Mouse (Mus musculus): Measurements from ENCODE around the gene Snrpd2. TPM values are rescaled to one million over a fixed set of nuclear protein-coding genes. Genes with fewer than 3 reads are reported as not detected.

Snrpd2 gene
- 10 to 100 TPM; 76.0 to 80.5 TPM for total RNA-seq (2021)
- long read RNA-seq, experiment 1, transcript Snrpd2-201 (3 exons, 1,420 nt), result major isoform, 53 of 58 reads
- long read RNA-seq, experiment 1, partial matches to known transcripts, result 4 of 58 reads
- long read RNA-seq, experiment 1, other reads (novel, unspliced or antisense), result 0 of 58 reads
- long read RNA-seq, experiment 2, transcript Snrpd2-201 (3 exons, 1,420 nt), result major isoform, 76 of 81 reads
- long read RNA-seq, experiment 2, partial matches to known transcripts, result 2 of 81 reads
- long read RNA-seq, experiment 2, other reads (novel, unspliced or antisense), result 2 of 81 reads

DNA sequence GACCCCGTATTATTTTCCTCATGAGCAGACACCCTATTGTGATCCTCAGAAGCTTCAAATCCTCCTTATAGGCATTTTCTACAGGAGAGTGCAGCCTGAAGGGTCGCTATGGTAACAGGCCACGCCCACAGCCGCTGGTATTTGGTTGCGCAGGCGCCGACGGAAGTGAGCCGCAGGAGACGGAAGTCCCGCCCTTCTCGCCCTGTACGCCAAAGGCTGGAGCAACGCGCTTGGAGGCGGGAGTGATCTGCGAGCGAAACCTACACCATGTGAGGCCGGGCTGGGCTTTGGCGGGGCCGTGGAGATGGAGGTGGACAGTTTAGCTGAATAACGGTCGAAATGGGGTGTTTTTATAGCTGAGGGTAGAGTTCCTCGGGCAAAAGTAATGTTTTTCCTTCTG is at the start of gene Snrpd2:
Gene Snrpd2 (plus strand): TSS at position 97 of the 400 bp plus-strand sequence.
- no peak for TF ChIP-seq CTCF (conservative IDR thresholded peaks at IDR 0.05)
- Histone ChIP-seq H3K4me3 (peak within 1 kb of the TSS; percentile 82), H3K27ac (peak within 1 kb of the TSS; percentile 89)
- peak; percentile 93 to 96 for DNase-seq (ENCODE audit: low spot score in 2 of 2)

- Histone ChIP-seq H3K4me3 (no peak overlapping the region), H3K27ac (no peak overlapping the region)
- no peak for DNase-seq (ENCODE audit: low spot score in 2 of 2)
- no peak for TF ChIP-seq CTCF (conservative IDR thresholded peaks at IDR 0.05)
These were observed 49.2 kb upstream of the Snrpd2 start for GRCm38 (mm10) chr7:19100290-19100689.

DNA sequence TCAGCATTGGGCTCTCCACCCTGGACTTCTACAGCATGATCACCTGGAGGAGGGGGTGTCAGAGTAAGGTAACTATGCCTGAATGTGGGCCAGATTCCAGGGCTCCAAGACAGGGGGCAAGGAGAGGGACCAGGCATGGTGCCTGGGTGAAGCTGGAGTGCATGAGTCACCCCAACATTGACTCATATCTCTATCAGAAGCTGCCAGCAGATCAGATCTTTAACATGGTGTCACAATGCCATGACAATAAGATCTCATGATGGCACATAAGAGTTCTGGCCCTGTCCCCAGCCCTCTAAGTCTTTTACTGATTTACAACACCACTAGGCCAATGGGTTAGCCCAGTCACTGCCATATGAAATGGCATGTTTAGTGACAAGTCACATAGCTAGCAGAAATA is 45.8 kb upstream of the Snrpd2 start:
- Histone ChIP-seq H3K27ac (no peak overlapping the region), H3K4me3 (no peak overlapping the region)
- DNase-seq (ENCODE audit: low spot score in 2 of 2), result no peak
- TF ChIP-seq CTCF (conservative IDR thresholded peaks at IDR 0.05), result no peak

GRCm38 (mm10) chr7:19104486-19104885 is 45.0 kb upstream of the Snrpd2 start:
- no peak overlapping the region for H3K4me3 ChIP-seq
- no peak for TF ChIP-seq CTCF (conservative IDR thresholded peaks at IDR 0.05)
- no peak overlapping the region for H3K27ac ChIP-seq
- no peak for DNase-seq (ENCODE audit: low spot score in 2 of 2)

- Histone ChIP-seq H3K4me3 (no peak overlapping the region), H3K27ac (no peak overlapping the region)
- TF ChIP-seq CTCF (conservative IDR thresholded peaks at IDR 0.05), result no peak
- no peak for DNase-seq (ENCODE audit: low spot score in 2 of 2)
These were observed 42.1 kb upstream of the Snrpd2 start for GRCm38 (mm10) chr7:19107436-19107835.

GRCm38 (mm10) chr7:19109565-19109964 is 40.0 kb upstream of the Snrpd2 start:
- no peak overlapping the region for H3K27ac ChIP-seq
- H3K4me3 ChIP-seq, result no peak overlapping the region
- no peak for TF ChIP-seq CTCF (conservative IDR thresholded peaks at IDR 0.05)
- no peak for DNase-seq (ENCODE audit: low spot score in 2 of 2)

GRCm38 (mm10) chr7:19118028-19118771 is 31.3 kb upstream of the Snrpd2 start, which contains the start of gene Gm4969:
Gm4969 (minus strand) TSS chr7:19118368.
- Histone ChIP-seq H3K27ac (no peak within 1 kb of the TSS), H3K4me3 (peak within 1 kb of the TSS; percentile 44)
- peak; percentile 49 for TF ChIP-seq CTCF (conservative IDR thresholded peaks at IDR 0.05)
- DNase-seq (ENCODE audit: low spot score in 2 of 2), result peak in 1 of 2 experiments; percentile 53

DNA sequence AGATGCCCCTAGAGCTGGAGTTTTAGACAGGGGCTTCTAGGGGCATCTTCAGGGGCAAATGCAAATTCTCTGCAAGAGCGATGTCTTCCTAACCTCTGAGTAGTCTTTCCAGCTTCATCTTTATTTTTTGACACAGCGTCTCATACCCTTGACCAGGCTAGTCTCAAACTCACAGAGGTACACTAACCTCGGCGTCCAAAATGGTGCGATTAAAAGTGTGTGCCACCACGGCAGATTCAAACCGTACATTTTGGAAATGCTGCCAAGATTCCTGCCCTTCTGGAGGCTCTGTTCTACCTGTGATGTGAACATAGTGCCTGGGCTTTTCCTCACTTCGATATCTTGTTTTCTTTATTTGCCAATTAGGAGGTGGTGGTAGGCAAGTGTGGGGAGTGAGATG is 30.4 kb upstream of the Snrpd2 start:
- H3K4me3 ChIP-seq, result 0 out of 2 replicates have a peak overlapping the region, but pooled peaks have one; percentile 84
- TF ChIP-seq CTCF (conservative IDR thresholded peaks at IDR 0.05), result no peak
- H3K27ac ChIP-seq, result no peak overlapping the region
- no peak for DNase-seq (ENCODE audit: low spot score in 2 of 2)

DNA sequence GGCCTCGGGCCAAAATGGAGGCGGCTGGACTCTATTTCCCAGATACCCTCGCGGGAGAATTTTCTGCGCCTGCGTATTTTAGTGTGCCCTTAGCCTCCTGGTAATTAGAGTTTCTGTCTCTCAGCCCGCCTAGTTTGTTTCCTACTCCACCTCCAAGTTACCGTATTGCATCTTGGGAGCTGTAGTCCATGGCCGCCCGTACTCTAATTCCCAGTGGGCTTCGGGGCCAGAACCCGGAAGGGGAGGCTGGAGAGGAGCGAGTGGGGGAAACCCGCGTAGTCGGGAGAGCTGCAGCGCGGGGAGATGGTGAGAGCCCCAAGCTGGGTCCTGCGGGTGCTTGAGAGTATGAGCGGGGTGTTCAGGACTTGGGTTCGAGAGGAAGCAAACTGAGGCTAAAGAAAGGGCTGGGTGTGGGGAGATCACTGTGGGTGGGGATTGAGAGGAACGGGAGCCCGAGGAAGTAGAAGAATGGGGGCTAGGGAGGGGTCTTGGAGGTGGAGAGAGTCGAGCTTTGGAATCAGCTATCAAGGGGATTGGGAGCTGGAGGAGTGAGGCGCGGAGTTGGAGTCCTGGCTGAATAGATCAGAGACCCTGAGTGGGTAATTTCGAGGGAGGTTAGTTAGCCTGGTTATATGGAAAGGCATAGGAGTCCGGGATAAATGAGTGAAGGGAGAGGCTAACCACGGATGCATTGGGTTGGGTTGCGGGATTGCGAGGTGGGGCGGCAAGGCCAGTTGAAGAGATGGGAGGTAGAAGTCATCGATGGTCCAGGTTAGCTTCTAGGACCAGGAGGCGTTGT is 29.7 kb upstream of the Snrpd2 start, which contains the start of gene Fbxo46:
Gene Fbxo46 (plus strand): TSS at position 229 of the 799 bp plus-strand sequence.
- no peak for TF ChIP-seq CTCF (conservative IDR thresholded peaks at IDR 0.05)
- H3K27ac ChIP-seq, result peak within 1 kb of the TSS; percentile 82
- H3K4me3 ChIP-seq, result peak within 1 kb of the TSS; percentile 84
- DNase-seq (ENCODE audit: low spot score in 2 of 2), result peak; percentile 94 to 99

DNA sequence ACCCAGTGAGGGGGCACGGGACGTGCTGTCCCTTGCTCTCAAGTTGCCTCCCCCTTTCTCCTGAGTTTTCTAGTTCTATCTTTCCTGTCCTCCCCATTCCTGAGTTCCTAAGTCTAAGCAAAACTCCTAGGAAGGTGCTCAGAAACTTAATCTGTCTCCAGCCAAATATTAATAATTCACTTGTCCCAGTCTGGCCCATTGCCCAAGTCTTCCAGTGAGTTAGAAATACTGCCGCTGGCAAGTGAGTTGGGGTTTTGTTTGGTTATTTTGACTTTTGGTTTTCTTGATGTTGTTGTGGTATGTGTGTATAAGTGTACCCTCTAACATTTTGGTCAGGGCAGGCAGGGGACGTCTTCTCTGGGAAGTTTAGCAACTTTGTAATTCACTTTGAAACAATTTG is 27.8 kb upstream of the Snrpd2 start:
- TF ChIP-seq CTCF (conservative IDR thresholded peaks at IDR 0.05), result no peak
- DNase-seq (ENCODE audit: low spot score in 2 of 2), result no peak
- Histone ChIP-seq H3K27ac (no peak overlapping the region), H3K4me3 (no peak overlapping the region)

DNA sequence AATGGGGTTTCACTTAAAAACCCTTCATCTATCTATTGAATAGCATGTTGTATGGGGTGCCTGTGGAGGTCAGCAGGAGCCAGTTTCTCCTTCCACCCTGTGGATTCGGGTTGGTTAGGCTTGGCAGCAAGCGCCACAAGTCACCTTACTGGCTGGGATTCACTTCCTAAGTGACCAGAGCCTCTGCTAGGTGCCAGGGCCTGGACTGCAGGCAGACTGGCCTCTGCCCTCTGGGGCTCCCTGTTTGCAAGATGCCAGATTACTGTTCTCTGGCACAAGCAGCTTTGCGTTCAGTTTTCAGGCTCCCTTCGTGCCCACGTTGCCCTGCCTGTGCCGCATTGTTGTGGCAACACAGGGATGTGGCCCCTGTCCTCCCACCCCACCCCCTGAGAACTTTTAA is 24.8 kb upstream of the Snrpd2 start:
- Histone ChIP-seq H3K27ac (no peak overlapping the region), H3K4me3 (no peak overlapping the region)
- no peak for TF ChIP-seq CTCF (conservative IDR thresholded peaks at IDR 0.05)
- DNase-seq (ENCODE audit: low spot score in 2 of 2), result no peak

DNA sequence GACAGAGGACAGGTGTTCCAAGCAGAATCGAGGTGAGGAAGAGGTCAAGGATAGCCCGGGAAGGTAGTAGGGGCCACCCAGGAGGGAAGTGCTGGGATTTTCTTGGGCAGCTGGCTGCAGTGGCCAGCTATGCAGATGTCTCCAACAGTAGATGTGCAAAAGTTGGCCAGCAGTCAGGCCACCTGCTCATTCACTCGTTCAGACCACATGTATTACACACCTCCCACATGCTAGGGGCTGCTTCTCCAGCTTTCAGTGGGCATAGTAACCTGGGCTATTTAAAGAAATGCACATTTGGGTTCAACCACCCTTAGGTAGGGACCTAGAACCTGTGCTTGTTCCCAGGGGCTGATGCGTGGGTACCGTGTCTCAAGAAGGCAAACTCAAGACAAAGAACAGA is 21.8 kb upstream of the Snrpd2 start:
- Histone ChIP-seq H3K27ac (peak overlapping the region; percentile 23; the same call in 1 of the 2 replicates), H3K4me3 (no peak overlapping the region)
- TF ChIP-seq CTCF (conservative IDR thresholded peaks at IDR 0.05), result no peak
- no peak for DNase-seq (ENCODE audit: low spot score in 2 of 2)

- TF ChIP-seq CTCF (conservative IDR thresholded peaks at IDR 0.05), result no peak
- no peak for DNase-seq (ENCODE audit: low spot score in 2 of 2)
- Histone ChIP-seq H3K27ac (no peak overlapping the region), H3K4me3 (no peak overlapping the region)
These were observed 20.1 kb upstream of the Snrpd2 start for GRCm38 (mm10) chr7:19129396-19129795.
